Comparison of ENCODE assay signal across 8 mouse cellular contexts in genomic region chr12:86212693-86213470, GRCm38 (mm10). TPM values are rescaled to one million over a fixed set of nuclear protein-coding genes. Genes with fewer than 3 reads are reported as not detected.
DNase-seq lines count a peak whose midpoint lies in the region; ATAC-seq lines count a peak whose summit lies in the region.

No protein-coding gene starts in this region.

- peak; percentile 11 for DNase-seq in gastrocnemius, adult 18-20 months (ENCODE audit: low spot score)
- DNase-seq in gastrocnemius, adult 8-10 months (ENCODE audit: low spot score in 2 of 2), result no peak
- peak; percentile 62 for DNase-seq in urinary bladder, postnatal 14 days (ENCODE audit: low spot score)
- DNase-seq in urinary bladder, adult 2 months (ENCODE audit: low spot score), result no peak
- peak; percentile 67 to 83 for DNase-seq in heart, postnatal 14 days
- DNase-seq in lung, postnatal 4 days, result peak; percentile 49 to 71
- no peak for DNase-seq in frontal cortex, postnatal 36 days (ENCODE audit: low spot score in 2 of 2)

- ATAC-seq in inflammation-experienced regulatory T-cells, adult 6 months, result no peak

- intact Hi-C loops in heart, postnatal 14 days (cut with DNase I), result no loop called here

RNA-seq across cellular contexts. Expression of gene Gpatch2l, which starts 28.8 kb away (rescaled TPM):
- 10 to 100 TPM; 12.2 to 12.5 TPM for total RNA-seq in gastrocnemius, adult 18-20 months (2021)
- total RNA-seq in gastrocnemius, adult 8-10 months (2022), result 10 to 100 TPM; 11.4 to 13.9 (median 12.7) TPM
- polyA plus RNA-seq in urinary bladder, adult 2 months (2012; rRNA removed), result 14.7 and 16.1 TPM in 2 replicates
- total RNA-seq in heart, postnatal 14 days (2021), result 10 to 100 TPM; 16.4 to 17.8 TPM
- polyA plus RNA-seq in inflammation-experienced regulatory T-cells, adult 6 months (2017; shearing (Covaris generic)), result 10 to 100 TPM; 21.2 to 22.9 (median 21.5) TPM

Comparison
In these comparisons a context has a peak if more than half of its experiments do, and no peak if none do; other contexts are left out.
1. DNase-seq: peak in gastrocnemius, adult 18-20 months (single experiment), urinary bladder, postnatal 14 days (single experiment), heart, postnatal 14 days (2 of 2) and lung, postnatal 4 days (2 of 2); none in gastrocnemius, adult 8-10 months (0 of 2), urinary bladder, adult 2 months (single experiment) and frontal cortex, postnatal 36 days (0 of 2).